Mouse (Mus musculus) kidney, embryonic 16.5 days (tissue): ENCODE measurements at regions not wholly inside any gene's neighbourhood (a gene's known extent, or its start where the extent isn't known, plus 50 kb on each side); places are given as distances from the start of the nearest gene placed in this dataset.
"Not testable (repeated sequence)": the region's sequence is repeated elsewhere in the genome, so short reads cannot be mapped to it uniquely, and the experiment has no call there.

Experiments
- ATAC-seq: fragments of 200-750 bp; cut with Nextera tagmentation; 2 replicates; pipeline ENCODE4 v1.8.0; 2017; ENCODE audit warnings: moderate TSS enrichment; ENCODE audit not compliant: low FRiP score, low TSS enrichment
- H3K27ac ChIP-seq: fragments of 300-500 bp; sonication (generic); 2 replicates; pipeline ENCODE4 v1.5.1; 2014; ENCODE audit warnings: low read length
- H3K27me3 ChIP-seq: fragments of 300-500 bp; sonication (generic); 2 replicates; pipeline ENCODE4 v1.6.1; 2014; ENCODE audit warnings: low read length, control low read depth, mixed read lengths; ENCODE audit not compliant: insufficient read depth
- H3K36me3 ChIP-seq: fragments of 300-500 bp; sonication (generic); 2 replicates; pipeline ENCODE4 v1.6.1; 2014; ENCODE audit warnings: low read length, control low read depth, mixed read lengths; ENCODE audit not compliant: insufficient read depth
- H3K4me1 ChIP-seq: fragments of 300-500 bp; sonication (generic); 2 replicates; pipeline ENCODE4 v1.6.1; 2014; ENCODE audit warnings: low read length, control low read depth, mixed read lengths; ENCODE audit not compliant: insufficient read depth
- H3K4me2 ChIP-seq: fragments of 300-500 bp; sonication (generic); replicated peaks from 2 replicates; pipeline ENCODE4 v1.6.1; 2014; ENCODE audit warnings: low read depth, low read length
- H3K4me3 ChIP-seq: fragments of 300-500 bp; sonication (generic); 2 replicates; pipeline ENCODE4 v1.5.1; 2014; ENCODE audit warnings: mild to moderate bottlenecking, low read length
- H3K9ac ChIP-seq: fragments of 300-500 bp; sonication (generic); replicated peaks from 2 replicates; pipeline ENCODE4 v1.6.1; 2014; ENCODE audit warnings: low read length
- H3K9me3 ChIP-seq: fragments of 300-500 bp; sonication (generic); 2 replicates; pipeline ENCODE4 v1.6.1; 2016; ENCODE audit warnings: low read length, control low read depth
- WGBS: fragments of 180-500 bp; shearing (Covaris S2); extraction: QIAGEN DNeasy Blood & Tissue Kit; methylation state at CpG from one replicate; pipeline ENCODE4 v1.1.7; 2014; 5-methylcytosine and 5-hydroxymethylcytosine counted together

DNA sequence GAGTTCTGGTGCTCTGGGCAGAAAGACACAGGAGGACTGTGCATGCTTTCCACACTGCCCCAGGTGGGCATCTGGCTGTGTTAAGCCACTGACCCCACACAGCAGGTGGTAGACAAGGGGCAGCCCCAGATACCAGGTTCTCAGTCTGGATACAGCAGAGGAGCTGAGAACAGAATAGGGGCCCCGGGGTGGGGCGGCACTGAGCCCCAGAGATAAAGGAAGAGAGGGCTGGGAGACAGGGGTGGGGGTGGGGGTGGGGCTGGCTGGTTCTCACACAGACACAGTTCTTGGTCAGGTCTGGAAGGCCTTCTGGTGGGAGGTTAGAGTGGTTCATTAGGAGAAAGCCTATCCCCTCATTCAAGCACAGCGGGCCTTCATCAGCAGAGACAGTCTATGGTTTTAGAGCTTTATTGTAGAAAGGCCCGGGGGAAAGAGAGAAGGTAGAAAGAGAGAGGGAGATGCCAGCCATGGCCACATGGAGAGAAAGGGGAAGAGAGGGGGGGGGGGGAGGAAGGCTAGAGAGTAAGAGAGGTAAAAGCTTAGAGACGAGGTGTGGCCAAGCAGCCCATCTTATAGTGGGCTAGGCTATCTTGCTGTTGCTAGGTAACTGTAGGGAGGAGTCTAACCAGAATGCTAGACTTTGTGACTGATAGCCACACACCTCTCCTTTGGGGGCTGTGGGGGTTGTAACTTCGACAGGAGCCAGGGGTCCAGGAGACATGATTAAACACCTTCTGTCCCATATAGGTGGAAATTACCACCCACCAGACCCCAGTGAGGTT, 1403.1 kb downstream of the Zfp704 start:
- no peak overlapping the region for H3K27ac ChIP-seq
- no peak overlapping the region for H3K4me3 ChIP-seq
- WGBS = 66% methylated on average over 6 of the region's 6 CpGs
- H3K27me3 ChIP-seq = no peaks in the 10 kb centered on the region
- no peaks in the 10 kb centered on the region for H3K9me3 ChIP-seq
- no peak overlapping the region for H3K9ac ChIP-seq
- no peak overlapping the region for H3K4me2 ChIP-seq
- no peaks in the 10 kb centered on the region for H3K36me3 ChIP-seq
- ATAC-seq = no peak
- H3K4me1 ChIP-seq = no peaks in the 10 kb centered on the region

GRCm38 (mm10) chr3:8163030-8163429, 1446.9 kb downstream of the Zfp704 start:
- Histone ChIP-seq H3K4me1 (no peaks in the 10 kb centered on the region), H3K9me3 (no peaks in the 10 kb centered on the region), H3K27me3 (no peaks in the 10 kb centered on the region), H3K36me3 (no peaks in the 10 kb centered on the region), H3K4me3 (no peak overlapping the region), H3K9ac (no peak overlapping the region), H3K4me2 (no peak overlapping the region), H3K27ac (no peak overlapping the region)
- WGBS = 79% methylated on average over 4 of the region's 4 CpGs
- ATAC-seq = no peak

DNA sequence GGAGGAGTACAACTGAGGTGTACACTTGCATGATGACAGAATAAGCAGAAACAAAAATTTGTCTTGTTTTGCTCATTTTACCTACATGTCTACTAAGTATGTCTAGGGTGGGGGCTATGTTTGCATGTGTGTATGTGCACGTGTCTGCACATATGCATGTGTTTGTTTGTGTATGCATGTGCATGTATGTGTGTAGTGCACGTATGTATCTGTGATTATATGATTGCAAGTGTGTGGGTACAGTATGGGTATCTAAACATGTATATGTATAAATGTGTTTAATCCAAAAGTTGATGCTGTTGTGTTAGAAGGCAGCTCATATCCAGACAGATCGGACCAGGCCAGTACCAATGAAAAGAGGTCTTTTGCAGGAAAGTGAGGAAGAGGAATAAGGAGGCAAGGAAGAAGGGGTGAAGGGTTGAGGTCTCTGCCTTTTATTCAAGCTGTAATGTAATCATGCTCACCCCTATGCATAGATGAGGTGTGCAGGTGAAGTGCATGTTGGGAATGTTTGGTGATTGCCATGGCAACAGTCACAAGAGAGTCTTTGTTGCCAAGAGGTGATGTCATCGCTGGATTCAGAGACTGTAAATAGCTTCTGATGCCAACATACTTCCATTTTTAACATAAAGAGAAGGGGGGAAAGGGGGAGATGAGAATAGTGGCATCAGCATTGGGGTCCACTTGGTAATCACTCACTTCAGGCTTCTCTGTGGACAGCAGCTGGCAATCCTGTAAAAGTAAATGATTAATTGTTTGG, 1447.7 kb downstream of the Zfp704 start:
- 88% methylated on average over 4 of the region's 4 CpGs for WGBS
- Histone ChIP-seq H3K4me1 (no peaks in the 10 kb centered on the region), H3K36me3 (no peaks in the 10 kb centered on the region), H3K27ac (no peak overlapping the region), H3K9me3 (no peaks in the 10 kb centered on the region), H3K4me2 (no peak overlapping the region), H3K4me3 (no peak overlapping the region), H3K9ac (no peak overlapping the region), H3K27me3 (no peaks in the 10 kb centered on the region)
- no peak for ATAC-seq

GRCm38 (mm10) chr3:8143016-8143415, 1466.9 kb downstream of the Zfp704 start:
- H3K27me3 ChIP-seq = no peaks in the 10 kb centered on the region
- 61% methylated on average over 2 of the region's 2 CpGs for WGBS
- no peak overlapping the region for H3K27ac ChIP-seq
- no peaks in the 10 kb centered on the region for H3K4me1 ChIP-seq
- no peaks in the 10 kb centered on the region for H3K36me3 ChIP-seq
- ATAC-seq = no peak
- no peak overlapping the region for H3K9ac ChIP-seq
- H3K9me3 ChIP-seq = no peaks in the 10 kb centered on the region; the same call in none of the 2 replicates
- no peak overlapping the region for H3K4me3 ChIP-seq
- no peak overlapping the region for H3K4me2 ChIP-seq

DNA sequence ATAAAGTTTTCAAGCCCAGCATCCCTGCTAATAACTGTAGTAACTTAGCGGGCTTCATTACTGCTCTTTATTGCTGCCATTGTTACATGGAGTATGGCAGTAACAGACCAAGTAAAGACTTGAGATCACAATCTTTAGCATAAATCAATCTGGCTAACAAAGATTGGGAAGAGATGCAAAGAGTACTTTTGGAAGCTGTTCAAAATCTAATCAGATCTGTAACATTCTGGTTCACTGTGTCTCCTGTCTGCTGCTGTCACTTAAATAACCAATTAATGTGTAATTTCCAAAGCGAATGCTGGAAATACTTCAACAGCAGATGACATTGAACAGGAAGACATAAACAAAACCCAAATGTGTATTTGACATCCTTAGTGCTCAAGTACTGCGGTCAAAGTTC, 1467.7 kb downstream of the Zfp704 start:
- no peaks in the 10 kb centered on the region for H3K9me3 ChIP-seq
- WGBS = 61% methylated on average over 3 of the region's 3 CpGs
- no peak overlapping the region for H3K4me3 ChIP-seq
- ATAC-seq = no peak
- H3K27ac ChIP-seq = no peak overlapping the region
- no peaks in the 10 kb centered on the region for H3K27me3 ChIP-seq
- no peak overlapping the region for H3K4me2 ChIP-seq
- H3K9ac ChIP-seq = no peak overlapping the region
- H3K4me1 ChIP-seq = no peaks in the 10 kb centered on the region
- no peaks in the 10 kb centered on the region for H3K36me3 ChIP-seq

DNA sequence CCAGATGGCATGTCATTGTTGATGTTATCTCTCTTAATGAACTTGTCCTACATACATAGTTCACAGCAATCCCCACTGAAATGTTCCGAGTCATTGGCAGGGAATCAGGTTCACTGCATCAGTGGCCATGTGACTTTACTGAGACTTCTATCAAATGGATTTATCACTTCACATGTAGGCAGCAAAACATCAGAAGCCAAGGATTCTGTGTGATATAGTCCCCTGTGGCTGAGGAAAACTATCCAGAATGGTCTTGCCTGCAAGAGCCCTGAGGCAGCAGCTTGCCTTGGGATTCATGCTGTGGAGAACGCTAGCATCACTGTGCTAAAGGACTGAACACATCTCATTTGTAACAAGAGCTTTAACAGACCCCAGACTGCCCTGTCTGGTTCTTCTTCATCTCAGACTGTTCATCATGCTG, 1468.2 kb downstream of the Zfp704 start:
- Histone ChIP-seq H3K27ac (no peak overlapping the region), H3K9me3 (no peaks in the 10 kb centered on the region), H3K4me3 (no peak overlapping the region), H3K4me1 (no peaks in the 10 kb centered on the region), H3K36me3 (no peaks in the 10 kb centered on the region), H3K9ac (no peak overlapping the region), H3K27me3 (no peaks in the 10 kb centered on the region), H3K4me2 (no peak overlapping the region)
- 26% methylated on average over 2 of the region's 2 CpGs for WGBS
- ATAC-seq = no peak; the same call in 1 of the 2 replicates

GRCm38 (mm10) chr3:8123641-8124040, 1486.2 kb downstream of the Zfp704 start:
- not testable (repeated sequence) for H3K4me3 ChIP-seq, H3K36me3 ChIP-seq, H3K9ac ChIP-seq, ATAC-seq, H3K27me3 ChIP-seq, H3K4me2 ChIP-seq, H3K4me1 ChIP-seq, H3K9me3 ChIP-seq, H3K27ac ChIP-seq
- whole genome bisulfite sequencing = 69% methylated on average over 1 of the region's 1 CpGs

- Histone ChIP-seq H3K27me3 (no peaks in the 10 kb centered on the region), H3K4me1 (no peaks in the 10 kb centered on the region), H3K9me3 (no peaks in the 10 kb centered on the region), H3K36me3 (no peaks in the 10 kb centered on the region), H3K9ac (no peak overlapping the region), H3K27ac (no peak overlapping the region), H3K4me3 (no peak overlapping the region), H3K4me2 (no peak overlapping the region)
- 69% methylated on average over 3 of the region's 3 CpGs for WGBS
- no peak for ATAC-seq
These were observed 1486.7 kb downstream of the Zfp704 start for GRCm38 (mm10) chr3:8123141-8123540.

DNA sequence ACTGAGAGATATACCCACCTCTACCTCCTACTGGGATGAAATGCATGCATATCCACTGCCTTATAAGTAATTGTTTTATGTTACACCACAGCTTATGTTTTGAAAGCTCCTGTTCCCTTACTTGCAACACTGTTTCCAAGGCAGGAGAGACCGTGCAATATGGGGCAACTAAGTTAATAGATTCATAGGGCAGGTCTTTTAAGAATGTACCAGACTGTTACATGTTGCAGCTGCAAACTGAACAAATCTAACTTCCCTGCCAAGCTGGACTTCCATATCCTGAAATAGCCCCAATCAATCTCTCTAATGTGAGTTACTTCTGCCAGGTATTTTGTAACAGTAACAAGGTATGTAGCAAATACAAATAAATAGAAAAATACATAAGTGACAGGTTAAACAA, 1478.0 kb upstream of the 1700008P02Rik start:
- Histone ChIP-seq H3K9ac (no peak overlapping the region), H3K4me1 (no peaks in the 10 kb centered on the region), H3K27ac (no peak overlapping the region), H3K4me2 (no peak overlapping the region), H3K4me3 (no peak overlapping the region), H3K9me3 (no peaks in the 10 kb centered on the region), H3K27me3 (no peaks in the 10 kb centered on the region), H3K36me3 (no peaks in the 10 kb centered on the region)
- no peak for ATAC-seq
- 83% methylated on average over 1 of the region's 1 CpGs for WGBS

DNA sequence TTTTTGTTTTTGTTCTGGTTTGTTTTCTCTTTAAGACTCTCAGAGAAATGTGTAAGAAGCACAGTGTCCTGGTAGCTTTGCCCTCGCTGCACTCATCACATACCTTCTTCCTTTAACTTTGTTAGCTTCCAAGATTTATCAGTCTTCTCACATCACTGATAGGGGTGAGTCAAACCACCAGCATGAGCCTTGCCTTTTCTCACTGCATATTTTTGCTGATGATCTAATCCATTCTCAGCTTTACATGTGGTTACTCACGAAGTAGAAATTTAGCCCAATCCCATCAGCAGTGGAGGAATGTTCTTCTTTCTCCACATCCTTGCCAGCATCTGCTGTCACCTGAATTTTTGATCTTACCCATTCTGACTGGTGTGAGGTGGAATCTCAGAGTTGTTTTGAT, 1464.5 kb upstream of the 1700008P02Rik start:
- no peak for ATAC-seq
- 71% methylated on average over 2 of the region's 2 CpGs for WGBS

More for the DNA sequence above, 1464.5 kb upstream of the 1700008P02Rik start:
- Histone ChIP-seq H3K27ac (no peak overlapping the region), H3K27me3 (no peaks in the 10 kb centered on the region), H3K4me2 (no peak overlapping the region), H3K9me3 (no peaks in the 10 kb centered on the region), H3K4me1 (no peaks in the 10 kb centered on the region), H3K4me3 (no peak overlapping the region), H3K36me3 (no peaks in the 10 kb centered on the region), H3K9ac (no peak overlapping the region)
